Mouse (Mus musculus) limb, embryonic 11.5 days (tissue): ENCODE results near the gene Syt13. TPM values are rescaled to one million over a fixed set of nuclear protein-coding genes. Genes with fewer than 3 reads are reported as not detected.

Experiments used
- ATAC-seq: fragments of 200-750 bp; cut with Nextera tagmentation; 2 replicates; pipeline ENCODE4 v1.8.0; 2017; ENCODE audit warnings: low read depth; ENCODE audit not compliant: insufficient number of reproducible peaks, low FRiP score, low TSS enrichment
- DNase-seq: peaks from one replicate; pipeline ENCODE4 v3.0.0-alpha.2; 2015; ENCODE audit warnings: low spot score
- H3K27ac ChIP-seq: fragments of 300-500 bp; sonication (generic); replicated peaks from 2 replicates; pipeline ENCODE4 v1.5.1; 2014; ENCODE audit warnings: low read depth, mild to moderate bottlenecking, low read length
- H3K27me3 ChIP-seq: fragments of 300-500 bp; sonication (generic); 2 replicates; pipeline ENCODE4 v1.6.1; 2014; ENCODE audit warnings: mild to moderate bottlenecking, low read length, mixed read lengths; ENCODE audit not compliant: control insufficient read depth, insufficient read depth
- H3K36me3 ChIP-seq: fragments of 300-500 bp; sonication (generic); 2 replicates; pipeline ENCODE4 v1.6.1; 2014; ENCODE audit warnings: mild to moderate bottlenecking, low read length, moderate library complexity, mixed read lengths; ENCODE audit not compliant: control insufficient read depth, insufficient read depth
- H3K4me1 ChIP-seq: fragments of 300-500 bp; sonication (generic); 2 replicates; pipeline ENCODE4 v1.6.1; 2014; ENCODE audit warnings: low read length, mixed read lengths; ENCODE audit not compliant: control insufficient read depth, insufficient read depth
- H3K4me2 ChIP-seq: fragments of 300-500 bp; sonication (generic); 2 replicates; pipeline ENCODE4 v1.6.1; 2014; ENCODE audit warnings: low read depth, mild to moderate bottlenecking, moderate library complexity; ENCODE audit not compliant: severe bottlenecking
- H3K4me3 ChIP-seq: fragments of 300-500 bp; sonication (generic); 2 replicates; pipeline ENCODE4 v1.5.1; 2014; ENCODE audit warnings: low read depth, low read length
- H3K9ac ChIP-seq: fragments of 300-500 bp; sonication (generic); 2 replicates; pipeline ENCODE4 v1.6.1; 2014; ENCODE audit warnings: mild to moderate bottlenecking, low read length
- H3K9me3 ChIP-seq: fragments of 300-500 bp; sonication (generic); 2 replicates; pipeline ENCODE4 v1.6.1; 2016; ENCODE audit warnings: low read length; ENCODE audit not compliant: control insufficient read depth
- WGBS: fragments of 180-500 bp; shearing (Covaris S2); extraction: QIAGEN DNeasy Blood & Tissue Kit; methylation state at CpG from one replicate; pipeline ENCODE4 v1.1.7; 2014; 5-methylcytosine and 5-hydroxymethylcytosine counted together
- polyA plus RNA-seq: library from polyadenylated mRNA; unstranded; fragments of >200 nt; fragmentation: Nextera tagmentation; extraction: Ambion mirVana; gene quantifications from 2 replicates; pipeline ENCODE4 v1.2.1, GENCODE M21; 2014

Syt13 gene
- polyA plus RNA-seq, 1 experiment from 2014 or later = 5.4 TPM

DNA sequence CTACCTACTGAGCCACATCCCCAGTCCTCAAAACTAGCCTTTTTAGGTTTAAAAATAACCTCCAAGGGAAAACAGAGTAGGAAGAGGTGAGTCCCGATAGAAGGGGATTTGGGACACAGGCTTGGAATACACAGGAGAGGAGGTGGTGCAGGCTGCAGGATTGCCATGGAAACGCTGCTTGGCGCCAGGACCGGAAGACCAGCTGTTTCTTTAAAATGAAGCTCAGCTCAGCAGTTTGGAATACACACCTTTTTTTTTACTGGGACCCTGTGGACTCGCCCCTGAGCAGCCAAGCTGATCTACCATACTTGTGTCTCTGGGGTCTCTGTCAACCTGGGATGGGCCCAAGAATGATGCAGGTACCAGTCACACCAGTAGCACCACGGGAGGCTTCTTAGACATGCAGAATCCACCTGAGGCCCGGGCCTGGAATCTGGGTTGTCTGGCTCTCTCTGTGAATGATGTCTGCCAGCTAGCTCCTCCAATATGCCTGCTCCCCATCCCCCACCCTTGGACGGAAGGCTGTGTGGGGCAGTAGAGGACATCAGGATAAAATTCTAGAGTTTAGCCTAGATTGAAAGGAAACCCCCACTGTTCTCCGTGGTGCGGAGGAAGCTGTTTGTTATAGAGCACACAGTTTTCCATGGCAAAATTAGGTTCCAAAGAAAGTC is 19.5 kb downstream of the Syt13 start:
- H3K9me3 ChIP-seq = no peaks in the 10 kb centered on the region
- WGBS = 14% methylated on average over 10 of the region's 10 CpGs
- H3K4me3 ChIP-seq = no peak overlapping the region
- H3K36me3 ChIP-seq = no peaks in the 10 kb centered on the region
- H3K4me2 ChIP-seq = no peak overlapping the region; the same call in 1 of the 2 replicates
- H3K27me3 ChIP-seq = no peaks in the 10 kb centered on the region
- no peak overlapping the region; the same call in 1 of the 2 replicates for H3K27ac ChIP-seq
- H3K4me1 ChIP-seq = peaks cover 20% of the 10 kb centered on the region
- no peak overlapping the region for H3K9ac ChIP-seq
- ATAC-seq (peak; percentile 58; the same call in 1 of the 2 replicates), DNase-seq (peak; percentile 58)

DNA sequence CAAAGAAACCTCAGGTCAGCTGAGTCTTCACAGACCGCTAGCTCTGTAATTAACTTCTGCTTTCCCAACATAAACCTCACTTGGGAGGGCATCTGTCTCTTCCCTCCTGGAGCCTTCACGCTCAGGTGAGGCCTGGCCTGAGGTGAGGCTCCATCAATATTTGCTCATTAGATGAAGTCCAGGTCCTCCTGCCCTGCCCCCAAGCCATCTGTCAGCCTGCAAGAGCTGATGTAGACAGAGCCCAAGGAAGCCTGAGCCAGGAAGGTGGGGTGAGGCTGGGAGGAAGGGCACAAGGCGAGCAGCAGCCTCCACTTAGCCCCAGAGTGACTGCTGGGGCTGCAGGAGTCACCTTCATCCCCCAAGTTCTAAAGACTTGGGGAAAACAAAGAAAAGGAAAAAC is 20.6 kb downstream of the Syt13 start:
- no peak for ATAC-seq
- peak overlapping the region; percentile 57; the same call in 1 of the 2 replicates for H3K27ac ChIP-seq
- H3K4me2 ChIP-seq = no peak overlapping the region
- peaks cover 20% of the 10 kb centered on the region for H3K4me1 ChIP-seq
- 28% methylated on average over 3 of the region's 3 CpGs for WGBS
- no peak overlapping the region for H3K4me3 ChIP-seq
- H3K9ac ChIP-seq = no peak overlapping the region
- no peaks in the 10 kb centered on the region for H3K27me3 ChIP-seq
- no peaks in the 10 kb centered on the region for H3K9me3 ChIP-seq
- no peaks in the 10 kb centered on the region for H3K36me3 ChIP-seq
- DNase-seq = no peak

DNA sequence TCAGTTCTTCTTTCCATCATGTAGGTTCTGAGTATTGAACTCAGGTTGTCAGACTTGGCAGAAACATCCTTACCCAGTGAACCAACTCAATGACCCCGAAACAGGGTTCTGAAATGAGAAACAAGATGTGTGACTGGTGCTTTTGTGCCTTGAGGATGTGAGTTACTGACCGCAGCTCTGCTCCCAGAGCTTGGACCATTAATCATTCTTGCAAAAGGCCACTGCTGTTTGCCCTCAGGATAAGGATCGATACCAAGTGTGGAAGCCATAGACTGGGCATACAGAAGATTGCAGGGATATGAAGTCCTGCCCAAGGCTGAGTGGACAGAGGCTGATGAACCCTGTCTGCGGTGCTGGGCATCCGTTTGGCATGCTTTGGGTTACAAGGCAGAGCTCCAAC is 23.2 kb downstream of the Syt13 start:
- Histone ChIP-seq H3K4me2 (no peak overlapping the region), H3K4me1 (peaks cover 20% of the 10 kb centered on the region), H3K4me3 (no peak overlapping the region), H3K9me3 (no peaks in the 10 kb centered on the region), H3K9ac (no peak overlapping the region), H3K27me3 (no peaks in the 10 kb centered on the region), H3K36me3 (no peaks in the 10 kb centered on the region), H3K27ac (no peak overlapping the region)
- ATAC-seq (no peak), DNase-seq (no peak)
- 84% methylated on average over 5 of the region's 5 CpGs for WGBS

DNA sequence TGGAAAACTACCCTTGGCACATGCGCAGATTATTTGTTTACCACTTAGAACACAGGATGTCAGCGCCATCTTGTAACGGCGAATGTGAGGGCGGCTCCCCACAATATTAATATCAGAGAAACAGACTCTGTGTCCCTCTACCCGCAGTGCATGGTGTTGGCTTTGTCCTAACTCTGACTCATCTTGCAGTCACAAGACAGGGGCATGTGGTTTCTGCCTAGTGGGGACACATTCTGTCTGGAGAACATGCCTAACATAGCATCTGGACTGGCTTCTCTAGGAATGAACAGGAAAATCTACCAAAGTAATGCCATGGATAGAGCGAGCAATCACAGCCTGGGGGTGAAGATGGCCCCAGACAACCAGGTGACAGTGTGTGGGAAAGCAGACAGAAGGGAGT is 23.9 kb downstream of the Syt13 start:
- Histone ChIP-seq H3K4me2 (no peak overlapping the region), H3K27me3 (no peaks in the 10 kb centered on the region), H3K4me3 (no peak overlapping the region), H3K9me3 (no peaks in the 10 kb centered on the region), H3K27ac (no peak overlapping the region), H3K9ac (no peak overlapping the region), H3K4me1 (peaks cover 20% of the 10 kb centered on the region), H3K36me3 (no peaks in the 10 kb centered on the region)
- 97% methylated on average over 6 of the region's 7 CpGs for WGBS
- no peak for DNase-seq
- no peak for ATAC-seq

DNA sequence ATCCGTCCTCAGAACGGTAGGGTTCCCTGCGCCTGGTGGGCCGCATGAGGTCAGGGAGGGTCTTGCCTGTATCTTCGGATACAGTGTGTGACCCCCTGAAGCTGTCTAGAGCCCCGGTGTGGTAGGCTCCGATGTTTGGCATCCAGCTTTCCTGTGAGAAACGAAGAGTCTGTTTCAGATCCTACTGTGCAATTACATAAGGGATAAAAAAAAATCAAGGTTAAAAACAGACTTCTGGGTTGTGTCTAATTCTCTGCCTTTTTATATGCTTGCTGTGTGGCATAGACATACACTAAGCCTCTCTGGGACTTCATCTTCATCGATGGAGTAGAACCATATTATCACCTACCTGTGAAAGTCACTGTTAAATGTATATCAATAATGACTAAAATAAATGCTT is 26.1 kb downstream of the Syt13 start:
- H3K27me3 ChIP-seq = no peaks in the 10 kb centered on the region
- H3K4me3 ChIP-seq = no peak overlapping the region
- H3K4me2 ChIP-seq = no peak overlapping the region
- ATAC-seq = no peak
- peaks cover 6% of the 10 kb centered on the region; the same call in 1 of the 2 replicates for H3K4me1 ChIP-seq
- H3K36me3 ChIP-seq = no peaks in the 10 kb centered on the region
- DNase-seq = no peak
- no peaks in the 10 kb centered on the region for H3K9me3 ChIP-seq
- H3K9ac ChIP-seq = no peak overlapping the region
- H3K27ac ChIP-seq = no peak overlapping the region
- WGBS = 90% methylated on average over 9 of the region's 9 CpGs

DNA sequence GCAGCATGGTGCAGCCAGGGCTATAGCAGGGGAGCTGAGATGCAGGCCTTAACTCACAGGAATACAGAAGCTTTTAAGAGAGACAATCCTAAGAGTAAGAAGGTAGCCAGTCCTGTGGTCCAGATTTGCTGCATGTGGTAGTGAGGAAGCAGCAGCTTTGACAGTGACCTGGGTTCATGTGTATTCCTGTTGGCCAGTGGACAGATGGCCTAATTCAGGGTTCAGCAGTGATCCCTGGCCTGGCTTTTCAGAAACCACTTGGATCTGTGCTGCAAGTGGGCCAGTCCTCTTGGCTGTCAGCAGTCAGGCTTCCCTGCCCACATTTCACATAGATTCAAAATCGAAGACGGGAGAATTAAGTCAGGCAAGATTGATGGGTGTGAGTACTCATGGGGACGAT is 26.6 kb downstream of the Syt13 start:
- ATAC-seq (no peak), DNase-seq (no peak)
- H3K9ac ChIP-seq = no peak overlapping the region
- H3K36me3 ChIP-seq = no peaks in the 10 kb centered on the region
- no peak overlapping the region for H3K4me3 ChIP-seq
- 66% methylated on average over 3 of the region's 3 CpGs for whole genome bisulfite sequencing
- H3K4me1 ChIP-seq = peaks cover 5% of the 10 kb centered on the region; the same call in 1 of the 2 replicates
- no peak overlapping the region for H3K27ac ChIP-seq
- H3K4me2 ChIP-seq = no peak overlapping the region
- no peaks in the 10 kb centered on the region for H3K9me3 ChIP-seq
- H3K27me3 ChIP-seq = no peaks in the 10 kb centered on the region

DNA sequence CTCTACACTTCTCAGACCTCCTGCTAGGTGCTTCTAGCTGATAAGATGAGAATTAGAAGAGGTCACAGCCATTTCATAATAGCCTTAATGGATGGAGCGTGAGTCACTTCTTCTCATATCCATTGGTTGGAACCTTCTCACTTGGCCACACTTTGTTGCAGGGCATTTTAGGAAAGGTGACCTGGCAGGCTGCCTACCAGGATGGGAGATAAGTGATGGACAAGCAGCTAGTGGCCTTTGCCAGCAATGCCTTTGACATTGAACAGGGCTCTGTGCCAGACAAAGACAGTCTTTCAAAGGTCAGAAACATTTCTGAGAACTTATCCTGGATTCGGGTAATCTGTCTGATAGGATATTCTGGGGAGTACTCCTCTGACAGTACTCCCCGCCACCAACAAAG is 28.5 kb downstream of the Syt13 start:
- ATAC-seq (no peak), DNase-seq (no peak)
- Histone ChIP-seq H3K4me3 (no peak overlapping the region), H3K9ac (no peak overlapping the region), H3K4me1 (peaks cover 9% of the 10 kb centered on the region), H3K27me3 (no peaks in the 10 kb centered on the region), H3K27ac (no peak overlapping the region), H3K36me3 (no peaks in the 10 kb centered on the region), H3K4me2 (no peak overlapping the region), H3K9me3 (no peaks in the 10 kb centered on the region)
- WGBS = 90% methylated on average over 3 of the region's 3 CpGs

DNA sequence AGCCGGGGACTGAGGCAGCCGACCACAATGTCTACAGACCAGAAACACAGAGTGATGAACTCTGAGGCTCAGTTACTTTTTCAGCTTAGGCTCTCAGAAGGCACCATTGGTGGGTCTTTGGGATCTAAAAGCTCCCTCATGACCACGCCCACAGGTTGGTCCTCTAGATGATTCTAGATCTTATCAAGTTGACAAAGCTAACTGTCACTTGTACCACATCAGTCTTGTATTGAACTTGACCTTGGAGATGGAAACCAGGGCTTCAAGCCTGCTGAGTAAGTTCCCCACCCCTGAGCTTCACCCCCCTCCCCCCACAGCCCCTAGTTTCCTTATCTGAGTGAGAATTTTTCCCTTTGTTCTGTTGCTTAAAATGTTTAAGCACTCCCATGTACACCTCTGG is 29.5 kb downstream of the Syt13 start:
- DNase-seq (no peak), ATAC-seq (no peak)
- Histone ChIP-seq H3K36me3 (no peaks in the 10 kb centered on the region), H3K4me1 (peaks cover 14% of the 10 kb centered on the region), H3K9ac (no peak overlapping the region), H3K27me3 (no peaks in the 10 kb centered on the region), H3K9me3 (no peaks in the 10 kb centered on the region), H3K27ac (no peak overlapping the region), H3K4me3 (no peak overlapping the region), H3K4me2 (no peak overlapping the region)
- 90% methylated on average over 3 of the region's 3 CpGs for WGBS
